Mouse (Mus musculus): ENCODE measurements at regions not wholly inside any gene's neighbourhood (a gene's known extent, or its start where the extent isn't known, plus 50 kb on each side); places are given as distances from the start of the nearest gene placed in this dataset.

DNA sequence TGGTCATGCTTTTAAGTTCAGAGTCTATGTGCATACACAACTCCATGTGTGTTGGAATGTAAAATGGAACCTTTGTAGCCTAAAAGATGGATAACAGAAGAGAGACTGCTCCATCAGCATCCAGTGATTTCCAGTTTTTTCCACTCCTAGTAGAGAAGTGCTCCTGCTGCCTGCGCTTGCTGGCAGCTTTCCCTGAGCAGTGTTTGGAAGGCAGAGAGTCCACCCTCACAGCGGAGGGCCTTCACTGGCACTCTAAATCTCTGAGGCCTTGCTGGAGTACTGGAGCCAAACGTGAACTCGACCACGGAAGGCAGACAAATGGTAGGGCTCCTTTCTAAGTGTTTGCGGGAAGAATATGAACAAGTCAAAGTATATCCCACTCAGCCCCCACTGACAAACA is 108.0 kb upstream of the Ank start:
- no peak for ATAC-seq (replicated peaks; ENCODE audit: low FRiP score, low TSS enrichment, poor library complexity, severe bottlenecking)

DNA sequence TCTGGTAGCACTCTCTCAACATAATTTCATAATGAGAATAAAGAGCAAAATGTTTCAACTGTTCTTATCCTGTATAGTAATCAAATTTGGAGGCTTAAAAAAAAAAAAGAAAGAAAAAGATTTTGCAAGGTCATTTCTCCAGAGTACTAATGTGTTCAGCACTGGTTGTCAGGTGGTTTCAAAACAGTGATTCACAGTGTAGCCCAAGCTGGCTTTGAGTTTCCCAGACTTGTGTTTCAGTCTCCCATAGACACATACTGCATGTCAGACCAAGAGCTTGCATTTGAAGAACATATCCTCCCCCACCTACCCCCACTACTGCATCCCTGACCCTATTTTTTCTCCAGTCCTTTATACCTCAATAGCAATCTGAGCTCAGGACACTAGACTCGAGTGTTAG is 107.2 kb upstream of the Ank start:
- ATAC-seq (replicated peaks; ENCODE audit: low FRiP score, low TSS enrichment, poor library complexity, severe bottlenecking), result no peak

DNA sequence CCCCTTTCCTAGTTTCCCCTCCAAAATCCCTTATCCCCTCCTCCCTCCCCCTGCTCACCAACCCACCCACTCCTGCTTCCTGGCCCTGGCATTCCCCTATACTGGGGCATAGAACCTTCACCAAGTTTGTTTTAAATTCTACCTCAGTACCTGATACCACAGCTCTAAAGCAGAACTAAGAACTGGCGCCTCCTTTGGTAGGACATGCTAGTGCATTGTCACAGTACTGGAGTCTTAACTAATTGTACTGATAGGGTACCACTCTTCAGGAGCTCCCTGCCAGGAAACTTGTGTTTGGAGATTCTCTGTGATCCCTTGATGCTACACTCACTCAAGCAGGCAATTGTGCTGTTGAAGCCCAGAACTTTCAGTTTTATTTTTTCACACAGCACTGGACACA is 92.0 kb upstream of the Ank start:
- ATAC-seq (replicated peaks; ENCODE audit: low FRiP score, low TSS enrichment, poor library complexity, severe bottlenecking), result 0 out of 2 replicates have a peak, but pooled peaks have one; percentile 47

DNA sequence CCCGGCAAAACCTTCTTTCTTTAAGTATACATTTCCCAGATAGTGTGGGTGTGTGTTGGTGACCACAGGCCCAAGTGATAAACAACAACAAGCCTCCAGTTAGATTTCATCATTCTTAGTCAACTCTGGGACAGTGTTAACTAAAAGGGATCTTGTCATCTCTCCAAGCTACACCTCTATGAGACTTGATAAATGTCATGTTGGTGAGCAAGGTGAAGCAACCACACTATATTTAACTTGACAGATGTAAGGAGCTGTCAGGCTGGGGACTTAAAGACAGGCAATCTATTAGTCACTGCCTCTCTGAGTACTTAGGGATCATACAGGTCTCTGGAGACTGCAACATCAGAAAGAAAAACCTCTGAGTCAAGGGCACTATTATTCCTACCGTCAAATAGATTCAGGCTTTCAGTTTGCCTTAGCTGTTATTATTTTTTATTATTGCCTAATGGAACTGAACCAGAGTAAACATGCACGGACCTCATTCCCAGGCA is 87.8 kb upstream of the Ank start:
- no peak for ATAC-seq (replicated peaks; ENCODE audit: low FRiP score, low TSS enrichment, poor library complexity, severe bottlenecking)

DNA sequence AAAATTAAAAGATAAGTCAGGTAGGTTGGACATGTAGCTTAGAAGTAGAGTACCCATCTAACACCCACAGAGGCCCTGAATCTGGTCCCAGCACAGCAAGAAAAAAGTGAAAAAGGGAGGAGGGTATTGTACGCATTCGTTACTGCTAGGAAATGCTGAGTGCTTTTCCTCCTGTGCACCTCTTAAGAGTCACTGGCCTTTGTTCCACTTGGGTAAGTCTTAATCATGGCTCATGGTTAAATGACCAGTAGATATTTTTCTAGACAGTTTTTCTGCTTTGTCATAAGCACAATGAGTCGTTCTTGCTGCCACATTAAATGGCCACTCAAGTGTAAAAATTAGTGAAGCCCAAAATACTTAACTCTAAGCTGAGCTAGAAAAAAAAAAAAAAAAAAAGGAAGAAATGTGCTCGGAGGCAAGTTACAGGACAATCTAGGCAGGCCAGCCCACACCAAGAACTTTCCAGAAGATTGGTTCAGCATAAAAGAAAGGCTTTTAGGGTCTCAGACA is 86.0 kb upstream of the Ank start:
- ATAC-seq (replicated peaks; ENCODE audit: low FRiP score, low TSS enrichment, poor library complexity, severe bottlenecking), result no peak

DNA sequence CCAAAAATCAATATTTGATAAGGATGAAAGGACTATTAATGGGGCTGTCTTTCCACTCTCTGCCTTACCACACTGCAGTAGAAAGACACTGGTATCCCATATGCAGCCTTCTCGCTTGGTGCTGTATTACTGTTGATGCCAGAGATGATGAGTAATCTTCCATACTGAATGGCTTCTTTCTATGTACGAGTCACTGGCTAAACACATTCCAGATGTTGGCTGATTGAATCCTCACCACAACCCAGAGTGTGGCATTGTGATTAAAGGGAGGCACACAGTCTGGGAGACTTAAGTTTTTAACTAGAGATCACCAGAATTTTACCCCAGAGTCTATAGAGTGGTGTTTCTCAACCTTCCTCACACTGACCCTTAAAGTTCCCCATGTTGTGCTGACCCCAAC is 84.9 kb upstream of the Ank start:
- no peak for ATAC-seq (replicated peaks; ENCODE audit: low FRiP score, low TSS enrichment, poor library complexity, severe bottlenecking)

DNA sequence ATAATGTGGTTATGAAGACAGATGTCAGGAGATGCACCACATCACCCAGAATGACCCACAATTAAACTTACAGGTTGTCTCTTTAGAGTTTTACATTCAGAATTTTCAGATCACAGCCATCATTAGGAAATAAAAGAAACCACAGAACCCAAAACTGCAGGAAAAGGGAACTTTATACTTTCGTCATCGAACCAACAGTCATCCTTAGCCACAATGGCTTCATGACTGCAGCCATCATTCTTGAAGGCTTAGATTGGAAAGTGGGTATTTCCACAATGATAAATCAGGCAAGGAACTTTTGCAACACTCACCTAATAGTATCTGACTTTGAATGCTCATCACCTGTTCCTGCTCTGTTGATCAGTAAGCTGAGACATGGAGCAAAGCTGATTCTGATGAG is 75.9 kb upstream of the Ank start:
- no peak for ATAC-seq (replicated peaks; ENCODE audit: low FRiP score, low TSS enrichment, poor library complexity, severe bottlenecking)

DNA sequence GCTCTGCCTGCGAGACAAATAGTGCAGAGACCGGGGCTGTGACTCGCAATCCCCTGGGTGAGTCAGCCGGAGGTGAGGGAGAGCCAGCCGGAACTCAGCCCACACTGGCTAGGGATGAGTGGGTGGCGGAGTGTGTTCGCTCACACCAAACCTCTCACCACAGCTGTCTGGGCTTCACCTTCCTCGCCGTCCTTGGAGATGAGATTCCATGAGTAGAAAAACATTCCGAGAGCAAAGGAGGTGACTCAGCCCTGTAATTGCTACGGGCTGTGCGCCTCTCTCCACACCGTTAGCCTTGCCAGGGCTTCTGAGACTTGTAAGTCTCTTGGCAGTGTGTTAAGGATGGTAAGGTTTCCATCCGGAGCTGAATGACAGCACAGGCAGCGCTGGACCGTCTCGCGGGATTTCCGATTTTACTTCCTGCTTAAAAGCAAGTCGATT is 60.7 kb upstream of the Ank start:
- no peak for ATAC-seq (replicated peaks; ENCODE audit: low FRiP score, low TSS enrichment, poor library complexity, severe bottlenecking)

DNA sequence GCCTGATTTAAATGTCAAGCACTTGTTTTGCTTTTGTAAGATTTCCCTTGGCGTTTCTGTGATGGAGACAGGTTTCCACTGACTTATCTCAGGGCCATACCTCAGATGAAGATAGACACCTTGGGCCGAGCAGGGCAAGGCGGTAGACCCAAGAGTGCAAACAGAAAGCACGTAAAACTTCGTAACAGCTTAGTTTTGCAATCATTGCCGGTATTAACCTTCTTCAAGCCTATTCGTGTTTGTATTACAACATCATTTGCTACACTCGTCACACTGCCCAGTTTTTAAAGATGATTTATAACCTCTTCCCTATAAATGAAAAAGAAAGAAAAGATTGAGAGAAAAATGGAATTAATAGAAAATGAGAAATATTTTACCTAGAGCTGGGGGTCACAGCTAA is 56.6 kb upstream of the Ank start:
- ATAC-seq (replicated peaks; ENCODE audit: low FRiP score, low TSS enrichment, poor library complexity, severe bottlenecking), result no peak

DNA sequence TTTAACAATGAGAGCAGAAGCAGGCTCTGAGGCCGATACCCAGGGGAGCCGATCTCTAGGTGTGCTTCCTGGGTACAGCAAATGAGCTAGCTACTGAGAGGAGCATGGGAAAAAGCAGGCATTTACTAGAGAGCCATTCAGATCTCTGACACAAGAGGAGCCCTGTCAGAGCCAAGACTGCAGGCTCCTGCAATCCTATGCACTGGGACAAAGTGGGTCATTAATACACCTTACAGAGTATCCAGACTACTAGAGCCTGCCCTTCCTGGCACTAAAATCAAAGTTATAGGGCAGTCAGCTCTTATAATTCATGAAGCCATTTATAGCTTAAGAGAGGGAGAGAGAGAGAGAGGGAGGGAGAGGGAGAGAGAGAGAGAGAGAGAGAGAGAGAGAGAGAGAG is 54.2 kb upstream of the Ank start:
- no peak for ATAC-seq (replicated peaks; ENCODE audit: low FRiP score, low TSS enrichment, poor library complexity, severe bottlenecking)

DNA sequence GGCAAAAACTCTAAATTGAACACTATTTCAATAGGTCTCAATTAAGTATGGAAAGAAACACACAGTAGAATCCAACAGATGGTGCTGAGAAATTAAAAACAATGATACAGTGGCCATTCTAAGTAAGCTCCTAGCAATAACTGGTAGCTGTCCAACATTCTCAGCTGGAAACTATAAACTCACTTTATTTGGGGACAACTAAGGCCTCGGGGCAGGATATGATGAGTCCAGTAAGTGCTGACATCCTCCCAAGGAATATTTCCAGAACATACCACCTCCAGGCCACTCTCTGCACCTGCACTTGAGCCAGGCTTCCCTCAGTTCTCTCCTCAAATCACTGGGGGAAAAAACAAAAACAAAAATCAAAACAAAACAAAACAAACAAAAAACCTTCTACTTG is 53.7 kb upstream of the Ank start:
- no peak for ATAC-seq (replicated peaks; ENCODE audit: low FRiP score, low TSS enrichment, poor library complexity, severe bottlenecking)

DNA sequence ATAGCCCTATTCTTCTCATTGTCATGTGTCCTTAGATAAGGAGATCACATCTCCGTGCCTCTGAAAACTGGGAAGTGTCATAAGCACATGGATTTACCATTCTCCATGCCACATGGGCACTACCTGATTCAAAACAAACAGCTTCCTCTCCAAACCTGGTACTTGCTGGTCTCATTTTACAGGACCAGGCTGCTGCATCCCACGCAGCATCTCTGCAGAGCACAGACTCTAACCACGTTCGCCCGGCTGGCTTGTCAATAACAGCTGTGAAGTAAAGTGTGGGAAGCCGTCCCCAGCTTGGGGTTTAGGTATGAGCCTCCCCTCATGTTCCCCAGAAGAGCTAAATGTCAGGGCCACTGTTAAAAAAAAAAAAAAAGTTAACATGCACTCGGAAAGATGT is 53.0 kb upstream of the Ank start:
- no peak for ATAC-seq (replicated peaks; ENCODE audit: low FRiP score, low TSS enrichment, poor library complexity, severe bottlenecking)

DNA sequence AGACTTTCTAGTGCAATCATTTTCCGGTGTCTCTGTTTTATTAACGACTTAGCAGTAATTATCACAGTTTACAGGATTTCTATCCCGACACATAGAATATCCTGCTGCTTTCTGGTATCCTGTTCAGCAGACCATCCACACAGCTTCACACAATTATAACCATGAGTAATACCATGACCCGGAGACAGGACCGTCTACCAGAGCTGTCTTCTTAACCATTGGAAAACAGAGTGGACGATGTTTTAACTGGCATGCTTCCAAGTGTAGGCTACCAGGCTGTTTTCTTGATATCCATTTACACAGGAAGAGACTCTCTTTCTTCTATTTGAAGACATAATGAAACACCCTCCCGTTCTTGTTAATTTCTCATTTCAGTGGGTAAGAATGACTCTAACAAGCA is 51.7 kb upstream of the Ank start:
- ATAC-seq (replicated peaks; ENCODE audit: low FRiP score, low TSS enrichment, poor library complexity, severe bottlenecking), result no peak
